Mouse (Mus musculus): ENCODE data around the gene Tmem183a.

DNA sequence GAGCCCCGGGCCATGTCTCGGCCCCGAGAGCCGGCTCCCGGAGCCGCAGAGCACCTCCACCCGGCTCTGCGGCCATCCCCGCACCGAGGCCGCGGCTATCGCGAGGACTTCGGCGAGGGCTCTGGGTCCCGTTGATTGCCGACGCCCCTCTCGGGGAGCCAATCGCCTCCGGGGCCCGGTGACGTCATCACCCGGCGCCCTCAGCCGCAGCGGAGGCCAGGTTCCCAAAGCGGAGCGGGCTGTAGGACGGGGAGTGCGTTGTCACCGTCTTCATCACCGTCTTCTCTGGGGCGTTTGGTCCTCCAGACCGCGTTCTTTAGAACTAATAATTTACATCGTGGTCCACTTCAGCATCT, at the start of gene Tmem183a:
- TF ChIP-seq CTCF (IDR thresholded peaks at IDR 0.05 in 2 of 3, conservative IDR thresholded peaks at IDR 0.05 in 1 of 3; ENCODE audit: control insufficient read depth in 1 of 3, insufficient read depth in 1 of 3, low read depth in 2 of 3, low read length in 3 of 3, poor library complexity in 1 of 3, severe bottlenecking in 1 of 3) (no peak), TAL1 (IDR thresholded peaks at IDR 0.05; ENCODE audit: low read length) (no peak)

Data from MEL (cell line).